Mouse (Mus musculus): ENCODE results near the gene Ubxn2a. TPM values are rescaled to one million over a fixed set of nuclear protein-coding genes. Genes with fewer than 3 reads are reported as not detected.

Gene Ubxn2a
- polyA plus RNA-seq, 1 experiment: 14.4 TPM

- WGBS: 9% methylated on average over 11 of the region's 11 CpGs
- H3K27ac ChIP-seq (ENCODE audit: control insufficient read depth, insufficient read depth, low read depth, low read length, poor library complexity): peak overlapping the region; percentile 42; the same call in 1 of the 2 replicates
- peak overlapping the region; percentile 76 for H3K4me3 ChIP-seq (replicated peaks; ENCODE audit: control insufficient read depth, low read depth, low read length)
- H3K4me1 ChIP-seq (ENCODE audit: control insufficient read depth, insufficient read depth, low read length): no peaks in the 10 kb centered on the region; the same call in 1 of the 2 replicates
- no peak for TF ChIP-seq POLR2A (IDR thresholded peaks at IDR 0.05; ENCODE audit: borderline replicate concordance, control insufficient read depth, low read depth, low read length)
- no peak for TF ChIP-seq CTCF (IDR thresholded peaks at IDR 0.05; ENCODE audit: control insufficient read depth, insufficient read depth, low read length)
These were observed 66.8 kb downstream of the Ubxn2a start for GRCm38 (mm10) chr12:4840741-4841140.

- Histone ChIP-seq H3K4me3 (replicated peaks; ENCODE audit: control insufficient read depth, low read depth, low read length) (no peak overlapping the region), H3K27ac (ENCODE audit: control insufficient read depth, insufficient read depth, low read depth, low read length, poor library complexity) (no peak overlapping the region), H3K4me1 (ENCODE audit: control insufficient read depth, insufficient read depth, low read length) (no peaks in the 10 kb centered on the region; the same call in 1 of the 2 replicates)
- TF ChIP-seq CTCF (IDR thresholded peaks at IDR 0.05; ENCODE audit: control insufficient read depth, insufficient read depth, low read length): no peak
- TF ChIP-seq POLR2A (IDR thresholded peaks at IDR 0.05; ENCODE audit: borderline replicate concordance, control insufficient read depth, low read depth, low read length): no peak
- 11% methylated on average over 6 of the region's 6 CpGs for WGBS
These were observed 67.5 kb downstream of the Ubxn2a start for GRCm38 (mm10) chr12:4840010-4840409.

GRCm38 (mm10) chr12:4836959-4837358 lies 70.5 kb downstream of the Ubxn2a start:
- 80% methylated on average over 4 of the region's 4 CpGs for WGBS
- Histone ChIP-seq H3K4me1 (ENCODE audit: control insufficient read depth, insufficient read depth, low read length) (no peaks in the 10 kb centered on the region), H3K27ac (ENCODE audit: control insufficient read depth, insufficient read depth, low read depth, low read length, poor library complexity) (no peak overlapping the region), H3K4me3 (replicated peaks; ENCODE audit: control insufficient read depth, low read depth, low read length) (no peak overlapping the region)
- TF ChIP-seq CTCF (IDR thresholded peaks at IDR 0.05; ENCODE audit: control insufficient read depth, insufficient read depth, low read length) (no peak), POLR2A (IDR thresholded peaks at IDR 0.05; ENCODE audit: borderline replicate concordance, control insufficient read depth, low read depth, low read length) (no peak)

Other genes with a start within 250 kb of the Ubxn2a start
- not detected in 2 replicates for gene Fam228a, start 169.3 kb downstream of the Ubxn2a start, polyA plus RNA-seq (2011; ENCODE audit: insufficient read depth, insufficient read length, low replicate concordance, missing spikeins)
- gene Pfn4, start 138.7 kb downstream of the Ubxn2a start, polyA plus RNA-seq (2011; ENCODE audit: insufficient read depth, insufficient read length, low replicate concordance, missing spikeins): 1.4 and 1.6 TPM in 2 replicates
- gene Fam228b, start 138.4 kb downstream of the Ubxn2a start, polyA plus RNA-seq (2011; ENCODE audit: insufficient read depth, insufficient read length, low replicate concordance, missing spikeins): 8.6 TPM in 1 of 2 replicates, not detected in the other
- 161 and 194 TPM in 2 replicates for gene Sf3b6, start 90.2 kb downstream of the Ubxn2a start, polyA plus RNA-seq (2011; ENCODE audit: insufficient read depth, insufficient read length, low replicate concordance, missing spikeins)
- gene Fkbp1b, start 66.1 kb downstream of the Ubxn2a start, polyA plus RNA-seq (2011; ENCODE audit: insufficient read depth, insufficient read length, low replicate concordance, missing spikeins): 2.2 and 7.8 TPM in 2 replicates
- gene Wdcp, start 64.4 kb downstream of the Ubxn2a start, polyA plus RNA-seq (2011; ENCODE audit: insufficient read depth, insufficient read length, low replicate concordance, missing spikeins): 9.5 and 12.7 TPM in 2 replicates
- 122 and 162 TPM in 2 replicates for gene Mfsd2b, start 33.3 kb downstream of the Ubxn2a start, polyA plus RNA-seq (2011; ENCODE audit: insufficient read depth, insufficient read length, low replicate concordance, missing spikeins)
- gene Atad2b, start 9.6 kb upstream of the Ubxn2a start, polyA plus RNA-seq (2011; ENCODE audit: insufficient read depth, insufficient read length, low replicate concordance, missing spikeins): 19.0 and 26.5 TPM in 2 replicates

All from bone marrow, adult 2 months (tissue).